Mouse (Mus musculus) MEL (cell line): ENCODE measurements around the gene Rhbdl1. TPM values are rescaled to one million over a fixed set of nuclear protein-coding genes. Genes with fewer than 3 reads are reported as not detected.

Experiments
- DNase-seq: peaks from one replicate; pipeline ENCODE4 v3.0.0; 2011; ENCODE audit warnings: low read depth, low spot score
- H3K27ac ChIP-seq: 2 replicates; pipeline ENCODE4 v1.5.1; 2012; ENCODE audit warnings: low read depth, mild to moderate bottlenecking, control low read depth, low read length, moderate library complexity; ENCODE audit not compliant: control insufficient read depth
- H3K27me3 ChIP-seq, 2 experiments: fragments of 150-350 bp in 1 of 2; sonication (generic) in 1 of 2; 2 replicates each; pipeline ENCODE4 v1.6.1; 2012; ENCODE audit warnings: low read length in 2 of 2, mild to moderate bottlenecking in 2 of 2, improper control_type of control experiment in 1 of 2, moderate library complexity in 1 of 2; ENCODE audit not compliant: insufficient read depth in 2 of 2, control insufficient read depth in 1 of 2
- H3K36me3 ChIP-seq, 2 experiments: 2 replicates each; pipeline ENCODE4 v1.6.1; 2012 to 2014; ENCODE audit warnings: low read length in 2 of 2, improper control_type of control experiment in 1 of 2, inconsistent platforms in 1 of 2, mild to moderate bottlenecking in 1 of 2; ENCODE audit not compliant: insufficient read depth in 2 of 2, control insufficient read depth in 1 of 2
- H3K4me1 ChIP-seq, 2 experiments: fragments of 150-350 bp in 1 of 2; sonication (generic) in 1 of 2; 2 replicates each; pipeline ENCODE4 v1.6.1; 2012; ENCODE audit warnings: low read length in 2 of 2, improper control_type of control experiment in 1 of 2, mild to moderate bottlenecking in 1 of 2; ENCODE audit not compliant: insufficient read depth in 2 of 2, control insufficient read depth in 1 of 2
- H3K4me3 ChIP-seq, 2 experiments: fragments of 150-350 bp in 1 of 2; sonication (generic) in 1 of 2; 2 replicates each; pipeline ENCODE4 v1.5.1; 2012; ENCODE audit warnings: low read depth in 2 of 2, low read length in 2 of 2, mild to moderate bottlenecking in 2 of 2, moderate library complexity in 2 of 2, control low read depth in 1 of 2, improper control_type of control experiment in 1 of 2; ENCODE audit not compliant: control insufficient read depth in 1 of 2, insufficient read depth in 1 of 2
- H3K79me2 ChIP-seq: 2 replicates; pipeline ENCODE4 v1.6.1; 2012; ENCODE audit warnings: mild to moderate bottlenecking, low read length, moderate library complexity; ENCODE audit not compliant: control insufficient read depth, poor library complexity, insufficient read depth
- H3K9ac ChIP-seq: 2 replicates; pipeline ENCODE4 v1.6.1; 2012; ENCODE audit warnings: low read depth, mild to moderate bottlenecking, control low read depth, low read length, moderate library complexity; ENCODE audit not compliant: control insufficient read depth, poor library complexity, severe bottlenecking
- H3K9me3 ChIP-seq: fragments of 150-350 bp; sonication (generic); replicated peaks from 2 replicates; pipeline ENCODE4 v1.6.1; 2012; ENCODE audit warnings: mild to moderate bottlenecking, low read length, improper control_type of control experiment, moderate library complexity; ENCODE audit not compliant: insufficient read depth
- BHLHE40 ChIP-seq: IDR thresholded peaks from 2 replicates; pipeline ENCODE4 v1.6.1; 2012; ENCODE audit warnings: low read depth, mild to moderate bottlenecking, inconsistent platforms, low read length, improper control_type of control experiment, borderline replicate concordance
- CHD1 ChIP-seq: IDR thresholded peaks from 2 replicates; pipeline ENCODE4 v1.6.1; 2012; ENCODE audit warnings: low read depth, mild to moderate bottlenecking, inconsistent platforms, low read length, improper control_type of control experiment
- CTCF ChIP-seq, 3 experiments: IDR thresholded peaks in 2 of 3; conservative IDR thresholded peaks in 1 of 3; 2 replicates each; pipeline ENCODE4 v1.5.1; 2011 to 2012; ENCODE audit warnings: low read length in 3 of 3, low read depth in 2 of 3, mild to moderate bottlenecking in 2 of 3, improper control_type of control experiment in 1 of 3, inconsistent platforms in 1 of 3, mixed read lengths in 1 of 3, moderate library complexity in 1 of 3; ENCODE audit not compliant: control insufficient read depth in 1 of 3, insufficient read depth in 1 of 3, poor library complexity in 1 of 3, severe bottlenecking in 1 of 3
- E2F4 ChIP-seq: IDR thresholded peaks from 2 replicates; pipeline ENCODE4 v1.6.1; 2011; ENCODE audit warnings: low read depth, low read length, improper control_type of control experiment, borderline replicate concordance
- ETS1 ChIP-seq: IDR thresholded peaks from 2 replicates; pipeline ENCODE4 v1.6.1; 2012; ENCODE audit warnings: low read depth, mild to moderate bottlenecking, inconsistent platforms, low read length, improper control_type of control experiment, moderate library complexity
- GABPA ChIP-seq: IDR thresholded peaks from 2 replicates; pipeline ENCODE4 v1.6.1; 2012; ENCODE audit warnings: low read depth, mild to moderate bottlenecking, inconsistent platforms, low read length, improper control_type of control experiment, moderate library complexity
- GATA1 ChIP-seq: IDR thresholded peaks from 2 replicates; pipeline ENCODE4 v1.6.1; 2011; ENCODE audit warnings: low read depth, low read length, improper control_type of control experiment
- HCFC1 ChIP-seq: IDR thresholded peaks from 2 replicates; pipeline ENCODE4 v1.6.1; 2012; ENCODE audit warnings: low read depth, mild to moderate bottlenecking, inconsistent platforms, low read length, improper control_type of control experiment, moderate library complexity
- JUND ChIP-seq: IDR thresholded peaks from 2 replicates; pipeline ENCODE4 v1.6.1; 2011; ENCODE audit warnings: low read depth, mild to moderate bottlenecking, improper control_type of control experiment, low read length
- KAT2A ChIP-seq: conservative IDR thresholded peaks from 2 replicates; pipeline ENCODE4 v1.6.1; 2012; ENCODE audit warnings: low read depth, low read length, improper control_type of control experiment, inconsistent platforms
- MAFK ChIP-seq: IDR thresholded peaks from 2 replicates; pipeline ENCODE4 v1.6.1; 2011; ENCODE audit warnings: low read depth, mild to moderate bottlenecking, low read length, improper control_type of control experiment, borderline replicate concordance
- MAX ChIP-seq: IDR thresholded peaks from 2 replicates; pipeline ENCODE4 v1.6.1; 2011; ENCODE audit warnings: low read length, improper control_type of control experiment
- MAZ ChIP-seq: IDR thresholded peaks from 2 replicates; pipeline ENCODE4 v1.6.1; 2012; ENCODE audit warnings: low read depth, mild to moderate bottlenecking, inconsistent platforms, low read length, improper control_type of control experiment
- MXI1 ChIP-seq: IDR thresholded peaks from 2 replicates; pipeline ENCODE4 v1.6.1; 2011; ENCODE audit warnings: mild to moderate bottlenecking, low read depth, low read length, improper control_type of control experiment
- MYB ChIP-seq: IDR thresholded peaks from 2 replicates; pipeline ENCODE4 v1.6.1; 2011; ENCODE audit warnings: mild to moderate bottlenecking, low read depth, low read length, improper control_type of control experiment
- MYC ChIP-seq: IDR thresholded peaks from 2 replicates; pipeline ENCODE4 v1.6.1; 2011; ENCODE audit warnings: low read depth, mild to moderate bottlenecking, low read length, improper control_type of control experiment, moderate library complexity
- NRF1 ChIP-seq: IDR thresholded peaks from 2 replicates; pipeline ENCODE4 v1.6.1; 2014; ENCODE audit warnings: low read depth, mild to moderate bottlenecking, inconsistent platforms, low read length, improper control_type of control experiment, moderate library complexity; ENCODE audit not compliant: poor library complexity, insufficient read depth, severe bottlenecking
- POLR2AphosphoS5 ChIP-seq: IDR thresholded peaks from 2 replicates; pipeline ENCODE4 v1.6.1; 2012; ENCODE audit warnings: low read depth, borderline replicate concordance, mild to moderate bottlenecking, inconsistent platforms, low read length, moderate library complexity, mixed read lengths
- RAD21 ChIP-seq: IDR thresholded peaks from 2 replicates; pipeline ENCODE4 v1.6.1; 2011; ENCODE audit warnings: mild to moderate bottlenecking, low read depth, low read length, improper control_type of control experiment
- RCOR1 ChIP-seq: IDR thresholded peaks from 2 replicates; pipeline ENCODE4 v1.6.1; 2012; ENCODE audit warnings: low read depth, mild to moderate bottlenecking, inconsistent platforms, low read length, improper control_type of control experiment
- SMC3 ChIP-seq: IDR thresholded peaks from 2 replicates; pipeline ENCODE4 v1.6.1; 2011; ENCODE audit warnings: low read depth, low read length, improper control_type of control experiment
- TAL1 ChIP-seq: IDR thresholded peaks from 2 replicates; pipeline ENCODE4 v1.6.1; 2012; ENCODE audit warnings: mild to moderate bottlenecking, inconsistent platforms, low read length, moderate library complexity, mixed read lengths
- TBP ChIP-seq: IDR thresholded peaks from 2 replicates; pipeline ENCODE4 v1.8.0; 2011; ENCODE audit warnings: low read depth, low read length, improper control_type of control experiment
- UBTF ChIP-seq: IDR thresholded peaks from 2 replicates; pipeline ENCODE4 v1.6.1; 2012; ENCODE audit warnings: low read depth, mild to moderate bottlenecking, inconsistent platforms, low read length, improper control_type of control experiment, moderate library complexity, borderline replicate concordance; ENCODE audit not compliant: insufficient read depth
- USF2 ChIP-seq, 2 experiments: IDR thresholded peaks; 2 replicates each; pipeline ENCODE4 v1.6.1; 2011 to 2012; ENCODE audit warnings: improper control_type of control experiment in 2 of 2, low read length in 2 of 2, borderline replicate concordance in 1 of 2, inconsistent platforms in 1 of 2, low read depth in 1 of 2, mild to moderate bottlenecking in 1 of 2; ENCODE audit not compliant: insufficient read depth in 1 of 2
- ZMIZ1 ChIP-seq: IDR thresholded peaks from 2 replicates; pipeline ENCODE4 v1.6.1; 2012; ENCODE audit warnings: low read depth, mild to moderate bottlenecking, inconsistent platforms, low read length, improper control_type of control experiment, moderate library complexity
- ZNF384 ChIP-seq: IDR thresholded peaks from 2 replicates; pipeline ENCODE4 v1.6.1; 2012; ENCODE audit warnings: low read depth, mild to moderate bottlenecking, inconsistent platforms, low read length, improper control_type of control experiment
- polyA plus RNA-seq, 2 experiments: library from polyadenylated mRNA; stranded (reverse) in 1 of 2; unstranded in 1 of 2; fragments of >175 nt in 1 of 2; fragments of >200 nt in 1 of 2; gene quantifications; 2 replicates each; pipeline versions ENCODE4 v1.2.1 to v1.2.4; 2012; ENCODE audit warnings: low replicate concordance in 2 of 2, low read depth in 1 of 2; ENCODE audit not compliant: insufficient read length in 2 of 2, insufficient read depth in 1 of 2, missing spikeins in 1 of 2
- total RNA-seq: library from RNA; depleted of rRNA; stranded (reverse); fragments of 300-350 nt; gene quantifications from 2 replicates; pipeline ENCODE4 v1.2.3, GENCODE M21; 2012

Gene Rhbdl1
- total and polyA plus RNA-seq, 3 experiments: 1.4 to 4.0 TPM; not detected in 1

GRCm38 (mm10) chr17:25876347-25876915 is 39.3 kb upstream of the Rhbdl1 start:
- H3K4me1 ChIP-seq: peaks cover 2 to 19% of the 10 kb centered on the region in 2 experiments; a peak in 3 of 4 replicates
- peaks cover 0 to 7% of the 10 kb centered on the region in 2 experiments; a peak in 2 of 4 replicates for H3K36me3 ChIP-seq
- TF ChIP-seq RCOR1 (no peak), MYB (no peak), SMC3 (no peak), TAL1 (no peak), UBTF (no peak), RAD21 (no peak), ETS1 (no peak), GABPA (no peak), MAX (no peak), MXI1 (no peak), HCFC1 (no peak), USF2 (IDR thresholded peaks at IDR 0.05; ENCODE audit: borderline replicate concordance in 1 of 2, insufficient read depth in 1 of 2, low read depth in 1 of 2, low read length in 2 of 2) (no peak), MAFK (no peak), BHLHE40 (no peak), MAZ (no peak), CHD1 (no peak), ZMIZ1 (no peak)
- H3K4me3 ChIP-seq: peak overlapping the region; percentile 82 to 87
- no peak overlapping the region for H3K27ac ChIP-seq
- no peaks in the 10 kb centered on the region for H3K9me3 ChIP-seq
- H3K27me3 ChIP-seq: no peaks in the 10 kb centered on the region
- no peak for DNase-seq
- peaks cover 6% of the 10 kb centered on the region; the same call in 1 of the 2 replicates for H3K79me2 ChIP-seq
- H3K9ac ChIP-seq: peak overlapping the region; percentile 89

GRCm38 (mm10) chr17:25875171-25876136 is 38.4 kb upstream of the Rhbdl1 start:
- Histone ChIP-seq H3K27me3 (no peaks in the 10 kb centered on the region), H3K27ac (peak overlapping the region; percentile 75), H3K4me1 (peaks cover 2 to 19% of the 10 kb centered on the region in 2 experiments; a peak in 3 of 4 replicates), H3K9ac (peak overlapping the region; percentile 89), H3K79me2 (peaks cover 6% of the 10 kb centered on the region; the same call in 1 of the 2 replicates), H3K9me3 (no peaks in the 10 kb centered on the region), H3K36me3 (peaks cover 0 to 7% of the 10 kb centered on the region in 2 experiments; a peak in 2 of 4 replicates), H3K4me3 (peak overlapping the region; percentile 82 to 87)
- peak; percentile 89 for DNase-seq
- no peak for TF ChIP-seq UBTF
- TF ChIP-seq GATA1: no peak
- TF ChIP-seq ZNF384: no peak
- TF ChIP-seq KAT2A: peak; percentile 72
- TF ChIP-seq POLR2AphosphoS5: no peak
- TF ChIP-seq JUND: no peak
- peak in 1 of 3 experiments; percentile 17; a peak in 2 of 6 replicates for TF ChIP-seq CTCF (IDR thresholded peaks at IDR 0.05 in 2 of 3, conservative IDR thresholded peaks at IDR 0.05 in 1 of 3; ENCODE audit: control insufficient read depth in 1 of 3, insufficient read depth in 1 of 3, low read depth in 2 of 3, low read length in 3 of 3, poor library complexity in 1 of 3, severe bottlenecking in 1 of 3)
- TF ChIP-seq GABPA: no peak
- TF ChIP-seq TBP: peak; percentile 62; the same call in 1 of the 2 replicates
- peak; percentile 53; the same call in 1 of the 2 replicates for TF ChIP-seq ZMIZ1
- TF ChIP-seq E2F4: no peak
- TF ChIP-seq NRF1: peak; percentile 56
- TF ChIP-seq MXI1: peak; percentile 65; the same call in 1 of the 2 replicates
- peak; percentile 54; the same call in 1 of the 2 replicates for TF ChIP-seq MYC
- no peak for TF ChIP-seq TAL1
- peak; percentile 37; the same call in 1 of the 2 replicates for TF ChIP-seq ETS1
